Mouse (Mus musculus) midbrain, embryonic 12.5 days (tissue): ENCODE measurements around the gene Rps16. TPM values are rescaled to one million over a fixed set of nuclear protein-coding genes. Genes with fewer than 3 reads are reported as not detected.

Experiments used
- ATAC-seq: fragments of 200-750 bp; cut with Nextera tagmentation; 2 replicates; pipeline ENCODE4 v1.8.0; 2017; ENCODE audit warnings: low read depth, moderate TSS enrichment, moderate library complexity; ENCODE audit not compliant: low FRiP score
- H3K27ac ChIP-seq: fragments of 300-500 bp; sonication (generic); replicated peaks from 2 replicates; pipeline ENCODE4 v1.5.1; 2016; ENCODE audit warnings: mild to moderate bottlenecking
- H3K27me3 ChIP-seq: fragments of 300-500 bp; sonication (generic); 2 replicates; pipeline ENCODE4 v1.6.1; 2016; ENCODE audit warnings: mild to moderate bottlenecking
- H3K36me3 ChIP-seq: fragments of 300-500 bp; sonication (generic); 2 replicates; pipeline ENCODE4 v1.6.1; 2016
- H3K4me1 ChIP-seq: fragments of 300-500 bp; sonication (generic); 2 replicates; pipeline ENCODE4 v1.6.1; 2016
- H3K4me2 ChIP-seq: fragments of 300-500 bp; sonication (generic); replicated peaks from 2 replicates; pipeline ENCODE4 v1.6.1; 2016; ENCODE audit warnings: mild to moderate bottlenecking, moderate library complexity
- H3K4me3 ChIP-seq: fragments of 300-500 bp; sonication (generic); 2 replicates; pipeline ENCODE4 v1.5.1; 2016; ENCODE audit warnings: mild to moderate bottlenecking
- H3K9ac ChIP-seq: fragments of 300-500 bp; sonication (generic); replicated peaks from 2 replicates; pipeline ENCODE4 v1.6.1; 2016; ENCODE audit warnings: mild to moderate bottlenecking, moderate library complexity
- H3K9me3 ChIP-seq: fragments of 300-500 bp; sonication (generic); 2 replicates; pipeline ENCODE4 v1.6.1; 2016; ENCODE audit warnings: mild to moderate bottlenecking
- WGBS: fragments of 180-500 bp; shearing (Covaris S2); methylation state at CpG from one replicate; pipeline ENCODE4 v1.1.7; 2016; 5-methylcytosine and 5-hydroxymethylcytosine counted together
- polyA plus RNA-seq: library from polyadenylated mRNA; unstranded; fragments of >200 nt; fragmentation: Nextera tagmentation; extraction: Ambion mirVana; gene quantifications from 2 replicates; pipeline ENCODE4 v1.2.1, GENCODE M21; 2016

Rps16 gene
- polyA plus RNA-seq, 1 experiment from 2014 or later, result 544 TPM

- Histone ChIP-seq H3K9ac (peak overlapping the region; percentile 96), H3K9me3 (no peaks in the 10 kb centered on the region), H3K36me3 (peaks cover 32% of the 10 kb centered on the region), H3K27me3 (no peaks in the 10 kb centered on the region), H3K27ac (no peak overlapping the region), H3K4me2 (peak overlapping the region; percentile 95), H3K4me3 (peak overlapping the region; percentile 91), H3K4me1 (peaks cover 22% of the 10 kb centered on the region)
- WGBS, result 43% methylated on average over 4 of the region's 4 CpGs
- ATAC-seq, result no peak
Observed at GRCm38 (mm10) chr7:28351676-28352191, 1.3 kb downstream of the Rps16 start.

DNA sequence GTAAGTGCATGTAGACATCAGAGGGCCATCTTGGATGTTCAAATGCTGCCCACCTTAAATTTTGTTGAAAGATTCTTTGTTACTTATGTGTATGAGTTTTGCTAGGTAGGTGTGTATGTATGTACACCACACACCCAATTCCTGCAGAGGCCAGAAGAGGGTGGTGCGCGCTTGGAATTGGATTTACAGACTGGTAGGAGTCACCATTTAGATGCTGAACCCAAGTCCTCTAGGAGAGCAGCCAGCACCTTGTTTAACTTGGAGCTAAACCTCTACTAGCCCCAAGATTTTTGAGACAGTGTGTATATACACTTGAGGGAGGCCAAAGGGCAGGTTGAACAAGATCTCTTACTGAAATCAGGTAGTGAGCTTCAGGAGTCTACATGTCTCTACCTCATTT is 2.8 kb downstream of the Rps16 start:
- H3K36me3 ChIP-seq, result peaks cover 32% of the 10 kb centered on the region
- WGBS, result 94% methylated on average over 2 of the region's 2 CpGs
- H3K4me2 ChIP-seq, result no peak overlapping the region
- ATAC-seq, result no peak
- no peak overlapping the region for H3K4me3 ChIP-seq
- no peaks in the 10 kb centered on the region for H3K9me3 ChIP-seq
- no peaks in the 10 kb centered on the region for H3K27me3 ChIP-seq
- peaks cover 37% of the 10 kb centered on the region for H3K4me1 ChIP-seq
- H3K9ac ChIP-seq, result no peak overlapping the region
- no peak overlapping the region for H3K27ac ChIP-seq

GRCm38 (mm10) chr7:28354113-28354581 is 3.7 kb downstream of the Rps16 start:
- WGBS, result 87% methylated on average over 3 of the region's 3 CpGs
- H3K4me3 ChIP-seq, result no peak overlapping the region

DNA sequence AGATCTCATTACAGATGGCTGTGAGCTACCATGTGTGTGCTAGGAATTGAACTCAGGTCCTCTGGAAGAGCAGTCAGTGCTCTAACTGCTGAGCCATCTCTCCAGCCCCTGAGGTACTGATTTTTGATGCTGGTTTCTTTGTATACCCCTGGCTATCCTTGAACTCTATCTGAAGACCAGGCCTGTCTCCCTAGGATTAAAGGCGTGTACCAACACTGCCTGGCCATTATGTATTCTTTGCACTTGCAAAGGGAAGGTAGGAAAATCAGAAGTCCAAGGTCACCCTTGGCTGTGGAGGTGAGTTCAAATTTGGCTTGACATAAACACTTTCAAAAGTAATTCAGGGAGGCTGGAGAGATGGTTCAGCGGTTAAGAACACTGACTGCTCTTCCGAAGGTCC is 4.1 kb downstream of the Rps16 start:
- Histone ChIP-seq H3K36me3 (peaks cover 36% of the 10 kb centered on the region), H3K4me2 (no peak overlapping the region), H3K4me1 (peaks cover 43% of the 10 kb centered on the region), H3K9ac (no peak overlapping the region), H3K27ac (no peak overlapping the region), H3K27me3 (no peaks in the 10 kb centered on the region), H3K4me3 (no peak overlapping the region), H3K9me3 (no peaks in the 10 kb centered on the region)
- 93% methylated on average over 3 of the region's 3 CpGs for WGBS
- no peak for ATAC-seq

More at GRCm38 (mm10) chr7:28354113-28354581, 3.7 kb downstream of the Rps16 start:
- Histone ChIP-seq H3K36me3 (peaks cover 32% of the 10 kb centered on the region), H3K4me2 (no peak overlapping the region), H3K27me3 (no peaks in the 10 kb centered on the region), H3K27ac (no peak overlapping the region), H3K9ac (no peak overlapping the region), H3K4me1 (peaks cover 44% of the 10 kb centered on the region), H3K9me3 (no peaks in the 10 kb centered on the region)
- no peak for ATAC-seq

GRCm38 (mm10) chr7:28355221-28355620 is 4.8 kb downstream of the Rps16 start:
- peaks cover 42% of the 10 kb centered on the region for H3K36me3 ChIP-seq
- ATAC-seq, result no peak
- no peak overlapping the region for H3K27ac ChIP-seq
- no peak overlapping the region for H3K4me3 ChIP-seq
- peaks cover 38% of the 10 kb centered on the region for H3K4me1 ChIP-seq
- H3K27me3 ChIP-seq, result no peaks in the 10 kb centered on the region
- no peak overlapping the region for H3K9ac ChIP-seq
- no peak overlapping the region for H3K4me2 ChIP-seq
- 87% methylated on average over 3 of the region's 3 CpGs for WGBS
- no peaks in the 10 kb centered on the region for H3K9me3 ChIP-seq

DNA sequence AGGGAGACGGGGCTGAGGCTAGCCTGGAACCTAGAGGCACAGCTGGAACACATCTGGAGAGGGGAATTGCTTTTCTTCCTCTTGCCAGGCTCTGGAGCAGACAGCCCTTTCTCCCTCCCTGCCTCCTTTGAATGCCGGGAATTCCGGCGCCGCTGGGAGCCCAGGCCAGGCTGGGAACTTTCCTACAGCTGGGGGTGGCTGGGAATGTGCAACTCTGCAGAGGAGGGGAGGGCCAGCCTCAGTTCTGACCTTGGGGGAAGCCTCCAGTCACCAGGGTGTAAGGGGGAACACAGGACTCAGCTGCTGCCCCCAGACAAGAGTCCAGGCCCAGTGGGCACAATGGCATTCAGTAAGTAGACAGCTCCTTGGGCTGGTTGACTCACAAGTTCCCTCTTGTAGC is 6.5 kb downstream of the Rps16 start:
- 3% methylated on average over 5 of the region's 5 CpGs for WGBS
- Histone ChIP-seq H3K4me2 (no peak overlapping the region), H3K9me3 (no peaks in the 10 kb centered on the region), H3K9ac (no peak overlapping the region), H3K4me3 (no peak overlapping the region), H3K36me3 (peaks cover 59% of the 10 kb centered on the region), H3K27me3 (no peaks in the 10 kb centered on the region), H3K27ac (peak overlapping the region; percentile 54), H3K4me1 (peaks cover 28% of the 10 kb centered on the region)
- ATAC-seq, result no peak

DNA sequence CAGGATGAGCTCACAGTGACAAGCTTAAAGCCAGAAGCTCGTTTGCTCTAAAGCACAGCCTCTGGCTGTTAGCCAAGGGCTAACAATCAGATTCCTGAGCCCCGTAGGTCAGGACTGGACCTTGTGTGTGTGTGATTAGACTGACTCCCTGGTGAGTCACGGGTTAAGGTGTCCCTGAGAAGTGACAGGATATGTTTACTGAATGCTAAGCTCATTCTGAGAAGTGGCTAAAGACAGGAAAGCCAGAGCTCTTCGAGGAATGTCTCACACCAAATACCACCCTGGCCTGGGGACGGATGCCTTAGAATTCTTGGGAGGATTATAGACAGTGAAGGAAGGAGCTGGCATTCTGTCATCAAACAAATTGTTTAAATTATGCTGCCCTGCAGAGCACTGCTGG is 7.5 kb downstream of the Rps16 start:
- Histone ChIP-seq H3K27ac (peak overlapping the region; percentile 54), H3K4me3 (no peak overlapping the region), H3K9ac (peak overlapping the region; percentile 39), H3K4me1 (peaks cover 26% of the 10 kb centered on the region), H3K36me3 (peaks cover 64% of the 10 kb centered on the region), H3K27me3 (no peaks in the 10 kb centered on the region), H3K4me2 (0 out of 2 replicates have a peak overlapping the region, but pooled peaks have one; percentile 2), H3K9me3 (no peaks in the 10 kb centered on the region)
- 1% methylated on average over 5 of the region's 5 CpGs for WGBS
- peak; percentile 21; the same call in 1 of the 2 replicates for ATAC-seq

- Histone ChIP-seq H3K4me1 (peaks cover 26% of the 10 kb centered on the region), H3K4me2 (0 out of 2 replicates have a peak overlapping the region, but pooled peaks have one; percentile 2), H3K27ac (peak overlapping the region; percentile 54), H3K27me3 (no peaks in the 10 kb centered on the region), H3K9me3 (no peaks in the 10 kb centered on the region), H3K4me3 (no peak overlapping the region), H3K36me3 (peaks cover 60% of the 10 kb centered on the region), H3K9ac (peak overlapping the region; percentile 39)
- WGBS, result 39% methylated on average over 7 of the region's 7 CpGs
- peak; percentile 31; the same call in 1 of the 2 replicates for ATAC-seq
Observed at GRCm38 (mm10) chr7:28358431-28358830, 8.0 kb downstream of the Rps16 start.

GRCm38 (mm10) chr7:28359854-28360253 is 9.4 kb downstream of the Rps16 start:
- Histone ChIP-seq H3K27ac (no peak overlapping the region), H3K27me3 (no peaks in the 10 kb centered on the region), H3K4me2 (no peak overlapping the region), H3K4me3 (no peak overlapping the region), H3K9me3 (no peaks in the 10 kb centered on the region), H3K4me1 (peaks cover 26% of the 10 kb centered on the region), H3K36me3 (peaks cover 59% of the 10 kb centered on the region), H3K9ac (no peak overlapping the region)
- 96% methylated on average over 10 of the region's 10 CpGs for WGBS
- no peak for ATAC-seq

- no peak overlapping the region for H3K4me2 ChIP-seq
- peaks cover 26% of the 10 kb centered on the region for H3K4me1 ChIP-seq
- H3K27ac ChIP-seq, result no peak overlapping the region
- H3K4me3 ChIP-seq, result no peak overlapping the region
- H3K27me3 ChIP-seq, result no peaks in the 10 kb centered on the region
- no peaks in the 10 kb centered on the region for H3K9me3 ChIP-seq
- 89% methylated on average over 6 of the region's 6 CpGs for WGBS
- no peak overlapping the region for H3K9ac ChIP-seq
- ATAC-seq, result no peak
- peaks cover 60% of the 10 kb centered on the region for H3K36me3 ChIP-seq
Observed at GRCm38 (mm10) chr7:28360291-28360690, 9.8 kb downstream of the Rps16 start.

DNA sequence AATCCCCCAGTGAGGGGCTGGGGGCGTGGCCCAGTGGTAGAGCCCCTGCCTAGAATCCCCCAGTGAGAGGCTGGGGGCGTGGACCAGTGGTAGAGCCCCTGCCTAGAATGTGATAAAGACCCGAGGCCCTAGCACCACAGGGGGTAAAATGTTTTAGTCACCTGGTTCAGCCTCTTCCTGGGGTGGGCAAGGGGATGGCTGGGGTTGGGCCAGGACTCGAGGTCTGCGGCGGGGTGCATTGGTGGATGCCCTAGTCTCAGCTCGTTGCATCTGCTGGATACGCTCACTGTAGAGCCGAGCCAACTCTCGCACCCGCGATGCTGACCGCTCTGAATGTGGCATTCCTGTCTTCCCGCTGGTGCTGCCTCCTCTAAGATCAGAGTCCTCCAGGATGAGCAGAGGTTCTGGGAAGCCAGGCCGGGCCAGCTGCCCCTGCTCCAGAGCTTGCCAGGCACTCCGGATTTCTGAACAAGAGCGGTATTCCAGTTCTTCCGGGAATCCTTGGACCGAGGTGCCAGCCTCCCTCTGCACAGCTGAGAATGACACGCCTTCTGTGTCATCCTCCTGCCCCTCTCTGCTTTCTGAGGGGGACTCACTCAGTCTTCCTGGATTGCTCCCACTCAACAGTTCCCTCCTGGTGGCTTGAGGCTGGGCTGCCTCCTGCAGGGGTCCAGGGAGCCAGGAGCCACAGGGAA is 11.3 kb downstream of the Rps16 start:
- H3K4me1 ChIP-seq, result peaks cover 22% of the 10 kb centered on the region
- no peak for ATAC-seq
- no peaks in the 10 kb centered on the region for H3K9me3 ChIP-seq
- H3K4me2 ChIP-seq, result no peak overlapping the region
- WGBS, result 95% methylated on average over 20 of the region's 20 CpGs
- H3K27me3 ChIP-seq, result no peaks in the 10 kb centered on the region
- no peak overlapping the region for H3K4me3 ChIP-seq
- H3K9ac ChIP-seq, result no peak overlapping the region
- peaks cover 69% of the 10 kb centered on the region for H3K36me3 ChIP-seq
- H3K27ac ChIP-seq, result no peak overlapping the region

GRCm38 (mm10) chr7:28362441-28363060 is 12.1 kb downstream of the Rps16 start:
- H3K36me3 ChIP-seq, result peaks cover 77% of the 10 kb centered on the region
- no peak overlapping the region for H3K4me2 ChIP-seq
- H3K4me3 ChIP-seq, result no peak overlapping the region
- no peak overlapping the region for H3K9ac ChIP-seq
- peaks cover 15% of the 10 kb centered on the region for H3K4me1 ChIP-seq
- H3K27me3 ChIP-seq, result no peaks in the 10 kb centered on the region
- no peaks in the 10 kb centered on the region for H3K9me3 ChIP-seq
- no peak for ATAC-seq
- WGBS, result 92% methylated on average over 16 of the region's 16 CpGs
- no peak overlapping the region for H3K27ac ChIP-seq
